Mouse (Mus musculus): Measurements from ENCODE around the gene Rasl10b.

Rasl10b gene

GRCm38 (mm10) chr11:83468765-83469164 is 59.8 kb downstream of the Rasl10b start:
- no peak for DNase-seq

All from retina, postnatal 1 day (tissue).